Mouse (Mus musculus) thymus, postnatal 0 days (tissue): ENCODE measurements around the gene Tmeff2. TPM values are rescaled to one million over a fixed set of nuclear protein-coding genes. Genes with fewer than 3 reads are reported as not detected.

Experiments
- DNase-seq: peaks from one replicate; pipeline ENCODE4 v3.0.0-alpha.2; 2015; ENCODE audit warnings: low spot score
- polyA plus RNA-seq: library from polyadenylated mRNA; unstranded; fragments of >200 nt; fragmentation: Nextera tagmentation; extraction: Ambion mirVana; gene quantifications from 2 replicates; pipeline ENCODE4 v1.2.1, GENCODE M21; 2015

Gene Tmeff2
- polyA plus RNA-seq, 1 experiment from 2014 or later: 1.3 TPM

DNA sequence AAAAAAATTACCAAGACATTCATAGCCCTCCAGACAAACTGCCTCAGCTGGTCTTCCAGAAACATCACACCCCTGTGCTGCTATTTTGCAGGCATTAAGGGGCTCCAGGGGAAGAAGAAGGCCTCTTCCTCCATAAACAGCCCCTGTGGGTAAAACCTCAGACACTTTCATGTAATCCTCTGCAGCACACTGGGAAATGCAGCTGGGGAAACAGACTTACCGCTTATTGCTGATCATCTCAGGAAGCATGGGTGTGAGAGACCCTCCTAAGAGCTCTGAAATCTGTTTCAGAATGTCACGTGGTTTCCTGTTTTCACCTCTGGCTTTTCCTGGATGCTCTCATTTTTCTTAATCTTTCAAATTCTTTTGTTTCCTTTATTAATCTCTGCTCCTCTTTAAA, 204.3 kb downstream of the Tmeff2 start:
- peak; percentile 81 for DNase-seq

DNA sequence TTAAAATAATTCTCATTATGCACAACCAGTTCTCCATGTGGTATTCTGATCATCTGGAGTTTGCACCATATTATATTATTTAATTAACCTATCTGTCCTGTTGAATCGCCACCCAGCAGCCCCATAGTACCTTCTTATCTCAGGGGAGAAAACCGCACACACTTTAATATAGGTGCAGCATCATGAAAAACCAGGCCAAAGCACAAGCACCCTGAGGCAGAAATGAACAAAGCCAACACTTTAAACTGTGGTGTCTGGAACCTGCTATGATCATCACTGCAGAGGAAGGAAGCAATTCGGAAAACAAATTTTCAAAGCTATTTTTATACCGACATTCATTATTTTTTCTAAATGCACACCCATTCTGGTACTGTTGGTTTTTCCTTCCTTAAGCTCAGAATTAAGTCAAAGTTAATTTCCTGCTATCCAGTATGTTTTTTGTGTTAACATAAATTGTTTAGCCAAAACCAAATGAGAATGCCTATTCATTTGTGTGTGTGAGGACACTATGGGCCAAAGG, 206.0 kb downstream of the Tmeff2 start:
- DNase-seq: no peak

DNA sequence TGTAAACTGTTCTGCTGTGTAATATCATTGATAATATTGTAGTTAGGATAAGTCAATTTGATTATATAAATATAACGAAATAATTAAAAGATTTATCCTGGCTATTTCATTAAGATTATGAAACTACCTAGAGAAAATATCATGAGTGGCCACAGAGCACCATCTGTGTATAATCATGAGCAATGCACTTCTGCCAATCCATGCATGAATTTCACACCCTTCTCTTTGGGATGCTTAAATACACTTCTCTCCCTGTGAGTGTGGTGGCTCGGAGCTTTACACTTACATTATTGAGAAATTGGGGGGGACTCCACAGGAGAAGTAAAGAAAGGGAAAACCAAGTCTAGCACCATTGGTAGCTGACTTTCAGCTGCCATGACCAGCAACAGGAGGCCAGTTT, 206.9 kb downstream of the Tmeff2 start:
- no peak for DNase-seq

DNA sequence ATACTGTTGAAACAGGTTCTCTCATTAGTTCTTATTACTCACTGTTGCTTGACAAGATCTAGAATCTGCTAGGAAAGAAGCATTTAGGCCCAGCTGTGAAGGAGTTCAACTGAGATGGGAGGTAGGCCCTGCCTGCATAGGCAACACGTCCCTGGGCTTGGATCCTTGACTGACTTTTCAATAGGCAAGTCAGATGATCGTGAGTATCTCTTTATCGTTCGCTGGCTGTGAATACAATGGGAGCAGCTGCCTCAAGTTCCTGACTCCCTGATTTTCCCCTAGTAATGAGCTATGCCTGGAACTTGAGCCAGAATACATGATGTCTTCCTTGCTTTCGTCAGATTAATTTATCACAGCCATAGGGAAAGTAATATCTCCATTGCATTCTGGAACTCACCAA, 214.3 kb downstream of the Tmeff2 start:
- DNase-seq: no peak

DNA sequence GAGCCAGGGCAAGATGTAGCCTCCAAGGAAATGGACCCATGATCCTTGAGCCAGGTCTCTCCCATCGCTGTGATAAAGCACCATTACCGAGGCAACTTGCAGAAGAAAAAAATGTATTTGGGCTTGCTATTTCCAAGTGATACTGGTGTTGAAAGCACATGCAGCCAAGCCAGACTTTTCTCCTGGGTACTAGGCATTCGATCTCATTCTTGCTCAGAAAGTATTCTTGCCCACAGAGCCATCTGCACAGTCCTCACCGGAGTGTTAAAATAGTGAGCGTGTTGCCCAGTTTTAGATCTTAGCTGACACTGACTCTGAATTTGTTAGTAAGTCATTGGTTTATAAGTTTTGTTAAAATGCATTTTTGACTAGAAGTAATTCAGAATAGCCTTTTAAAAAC, 215.3 kb downstream of the Tmeff2 start:
- no peak for DNase-seq

DNA sequence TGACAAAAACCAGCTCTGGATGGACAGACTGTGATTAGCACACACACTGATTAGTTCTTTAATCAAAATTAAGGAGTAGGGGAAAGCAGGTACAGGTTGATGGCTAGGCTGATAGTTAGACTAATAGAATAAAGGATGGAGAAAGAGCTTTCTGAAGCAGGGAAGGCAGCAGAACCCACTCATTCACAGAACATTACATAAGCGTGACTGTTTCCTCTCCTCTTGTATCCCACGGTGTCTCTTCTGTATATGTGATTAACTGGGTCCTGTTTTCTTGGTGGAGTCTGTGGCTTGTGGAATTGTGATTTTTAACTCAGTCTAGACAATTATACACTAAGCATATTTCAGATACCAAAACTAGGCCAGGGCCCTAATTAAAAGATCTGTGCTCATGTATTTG, 217.4 kb downstream of the Tmeff2 start:
- no peak for DNase-seq

DNA sequence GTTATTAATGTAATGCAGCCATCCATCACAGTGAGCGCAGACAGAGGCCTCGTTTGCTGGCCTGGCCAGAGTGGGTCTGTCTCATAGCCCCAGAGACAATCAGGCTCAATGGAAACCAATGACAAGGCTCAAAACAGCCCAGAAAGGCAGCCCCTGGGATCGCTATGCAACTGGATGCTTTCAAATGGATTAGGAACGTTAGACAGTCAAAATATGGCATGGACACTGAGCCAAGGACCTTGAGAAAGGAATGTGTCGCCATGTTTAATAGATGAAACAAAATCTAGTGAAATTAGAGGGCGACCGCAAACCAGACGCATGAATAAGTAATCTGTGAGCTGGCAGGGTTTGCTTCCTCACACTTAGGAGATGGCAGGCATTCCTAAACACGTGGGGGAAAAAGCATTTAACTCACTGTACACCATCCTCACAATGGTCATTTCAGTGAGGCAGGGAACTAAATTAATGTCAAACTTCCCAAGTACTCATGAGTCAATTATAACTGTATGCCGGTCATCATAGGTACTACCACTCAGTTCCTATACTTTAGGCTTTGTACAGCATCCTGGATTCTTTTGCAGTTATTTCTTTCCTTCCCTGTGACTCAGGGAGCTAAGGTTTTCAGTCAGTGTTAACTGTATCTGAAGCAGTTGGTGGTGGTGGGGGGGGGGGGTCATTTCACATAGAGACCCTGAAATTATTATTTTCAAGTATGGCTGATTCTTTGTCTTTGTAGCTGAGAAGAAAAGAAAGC, 225.4 kb downstream of the Tmeff2 start:
- no peak for DNase-seq

DNA sequence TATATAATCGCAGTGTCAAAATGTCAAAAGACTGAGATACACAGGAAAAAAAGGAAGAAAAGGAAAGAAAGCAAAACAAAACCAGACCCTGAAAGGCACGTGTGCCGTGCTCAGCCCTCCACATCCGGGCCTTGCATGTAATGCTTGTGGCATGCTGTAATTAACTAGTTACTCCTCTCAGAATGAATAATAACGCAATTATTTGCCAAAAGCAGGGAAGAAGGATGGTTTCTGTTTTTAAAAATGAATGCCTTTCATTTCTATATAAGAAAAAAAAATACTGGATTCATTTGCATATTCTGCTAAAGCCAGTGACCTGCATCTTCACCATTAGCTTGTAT, 225.9 kb downstream of the Tmeff2 start:
- no peak for DNase-seq

DNA sequence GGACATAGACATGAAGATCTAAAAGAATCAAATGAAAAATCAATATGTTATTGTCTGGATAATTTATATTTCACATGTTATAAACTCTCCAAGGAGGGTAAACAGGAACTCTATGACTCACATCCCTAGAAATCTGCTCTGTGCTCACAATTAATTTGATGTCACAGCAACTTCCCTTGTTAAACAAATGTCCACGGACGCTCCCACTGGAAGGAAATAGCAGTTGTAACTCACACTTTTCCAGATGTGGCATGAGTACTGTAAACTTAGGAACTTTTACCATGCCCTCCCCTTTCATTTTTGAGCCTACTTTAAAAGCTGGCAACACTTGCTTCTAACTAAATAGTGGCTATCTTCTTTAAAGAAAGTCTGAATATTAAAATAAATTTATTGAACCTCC, 236.3 kb downstream of the Tmeff2 start:
- DNase-seq: no peak

DNA sequence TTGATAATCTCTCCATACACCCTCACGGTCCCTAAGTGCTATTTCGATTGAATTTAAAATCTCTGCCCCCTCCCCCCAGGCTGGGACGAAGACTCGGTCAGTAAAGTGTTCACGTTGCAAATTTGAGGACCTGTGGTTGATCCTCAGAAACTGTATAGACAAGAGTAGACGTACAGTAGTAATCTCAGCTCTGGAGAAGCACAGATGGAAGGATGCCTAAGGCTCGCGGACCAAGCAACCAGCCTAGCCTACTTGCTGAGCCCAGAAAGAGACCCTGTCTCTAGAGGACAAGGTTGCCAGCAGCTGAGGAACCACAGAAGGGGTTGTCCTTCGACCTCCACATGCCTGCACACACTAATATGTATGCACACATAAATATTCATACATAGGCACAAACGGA, 239.2 kb downstream of the Tmeff2 start:
- no peak for DNase-seq

DNA sequence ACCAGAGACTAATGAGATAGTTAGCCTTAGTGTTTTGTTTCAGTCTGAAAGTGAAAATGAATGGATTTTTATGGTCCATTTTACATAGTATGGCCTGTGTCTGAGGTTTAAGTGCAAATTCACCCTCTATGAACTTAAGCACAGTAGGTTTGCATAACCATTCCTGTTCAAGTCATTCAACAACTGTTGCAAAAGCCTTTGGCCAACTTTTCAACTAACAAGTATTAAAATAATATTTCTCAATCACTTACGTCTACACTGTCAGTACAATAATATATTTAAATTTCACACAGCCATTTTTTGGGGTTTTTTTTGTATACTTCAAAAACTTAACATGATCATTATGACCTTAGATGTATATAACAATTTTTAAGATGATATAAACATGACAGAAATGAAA, 240.9 kb downstream of the Tmeff2 start:
- DNase-seq: no peak

DNA sequence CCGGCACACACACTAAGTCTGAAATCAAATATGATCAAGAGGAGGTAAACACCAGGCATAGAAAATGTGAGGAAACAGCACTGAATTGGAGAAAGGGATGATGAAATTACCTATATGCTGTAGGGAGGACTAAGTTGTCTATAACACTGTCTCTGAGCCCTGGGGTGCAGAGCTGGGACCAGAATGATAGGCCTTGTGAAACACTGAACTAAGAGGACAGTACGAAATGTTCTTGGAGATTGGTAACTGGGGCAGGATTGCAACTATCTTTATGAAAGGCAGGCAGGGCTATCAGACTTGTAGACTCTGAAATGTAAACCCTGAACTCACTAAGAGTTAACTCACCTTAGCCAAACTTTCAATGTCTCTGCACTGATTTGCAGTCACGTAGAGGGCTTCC, 242.3 kb downstream of the Tmeff2 start:
- no peak for DNase-seq

DNA sequence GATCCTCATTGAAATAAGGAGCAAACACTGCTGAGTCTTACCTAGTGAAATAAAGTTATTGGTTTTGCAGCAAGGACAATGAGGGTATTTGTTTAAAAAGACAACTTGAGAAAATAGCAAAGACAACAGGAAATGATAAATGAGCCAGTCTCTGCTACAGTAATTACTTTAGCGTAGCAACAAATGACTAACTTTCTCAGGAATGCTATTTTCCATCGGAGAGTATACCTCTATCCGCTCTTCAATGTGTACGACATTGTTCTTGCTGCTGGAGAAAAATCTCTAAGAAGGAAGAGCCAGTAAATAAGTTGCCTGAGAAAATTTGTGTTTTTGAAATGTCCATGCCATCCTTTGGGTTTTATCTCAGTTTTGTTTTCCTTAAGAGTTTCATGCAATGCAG, 245.2 kb downstream of the Tmeff2 start:
- DNase-seq: no peak

DNA sequence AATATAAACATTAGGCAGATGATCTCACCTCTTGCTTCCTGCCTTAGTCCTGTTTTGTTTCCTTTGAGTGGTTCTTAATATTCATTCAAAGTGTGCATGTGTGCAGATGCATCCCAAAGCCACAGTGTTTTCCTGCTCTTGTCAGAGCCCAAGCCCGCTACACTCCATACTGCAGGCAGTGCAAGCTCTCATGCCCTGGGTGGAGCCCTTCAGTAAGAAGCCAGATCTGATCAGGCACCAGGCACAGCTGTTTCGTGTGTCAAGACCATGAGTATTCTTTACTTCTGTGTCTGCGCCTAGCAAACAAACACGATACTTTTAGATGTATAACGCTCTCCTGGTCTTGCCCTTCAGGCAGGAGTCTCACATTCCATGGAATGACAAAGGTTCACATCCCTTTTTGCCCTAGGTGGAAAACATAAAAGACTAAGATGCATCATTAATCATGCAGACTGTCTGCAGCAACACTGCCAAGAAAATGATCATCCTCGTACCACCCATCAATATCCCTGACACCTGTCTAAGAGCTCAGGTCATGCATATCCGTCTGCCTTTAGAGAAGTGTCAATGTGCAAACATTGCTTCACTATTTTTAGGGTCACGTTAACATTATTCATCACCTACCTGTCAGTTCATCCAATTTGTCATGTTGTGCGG, 248.2 kb downstream of the Tmeff2 start:
- no peak for DNase-seq

DNA sequence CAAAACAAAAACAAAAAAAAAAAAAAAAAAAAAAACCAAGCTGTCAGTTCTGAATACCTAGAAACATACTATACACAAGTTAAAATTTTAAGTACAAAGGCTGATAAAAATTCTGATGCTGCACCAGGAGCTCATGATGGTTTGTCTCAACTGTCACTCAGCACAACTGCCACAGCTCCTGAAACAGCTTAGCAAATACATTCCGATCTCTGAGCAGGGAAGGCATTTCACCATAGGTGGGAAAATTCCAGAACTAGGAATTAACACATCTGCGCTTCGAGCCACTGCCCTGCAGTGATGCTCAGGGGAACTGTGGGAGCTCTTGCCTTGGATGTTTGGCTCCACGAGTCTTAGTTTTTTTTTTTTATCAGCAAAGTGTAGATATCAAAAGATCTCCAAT, 249.0 kb downstream of the Tmeff2 start:
- DNase-seq: no peak

DNA sequence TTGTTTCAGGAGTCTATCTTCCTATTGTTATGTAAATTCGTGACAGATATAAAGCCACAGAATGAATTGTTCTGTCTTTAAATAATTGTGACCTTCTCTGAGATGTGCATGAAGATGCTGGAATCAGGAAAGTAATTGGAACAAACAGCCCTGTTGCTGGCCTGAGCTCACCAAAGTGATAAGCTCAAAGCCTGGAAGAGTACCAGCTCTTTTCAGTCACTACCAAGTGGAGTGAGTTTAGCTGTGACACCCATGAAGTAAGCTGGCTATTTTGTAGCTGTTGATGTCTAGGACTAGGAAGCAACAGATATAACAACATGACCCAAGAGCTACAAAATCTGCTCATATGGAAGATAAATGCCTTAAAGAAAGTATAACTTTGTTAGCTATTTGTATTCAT, 249.4 kb downstream of the Tmeff2 start:
- no peak for DNase-seq

DNA sequence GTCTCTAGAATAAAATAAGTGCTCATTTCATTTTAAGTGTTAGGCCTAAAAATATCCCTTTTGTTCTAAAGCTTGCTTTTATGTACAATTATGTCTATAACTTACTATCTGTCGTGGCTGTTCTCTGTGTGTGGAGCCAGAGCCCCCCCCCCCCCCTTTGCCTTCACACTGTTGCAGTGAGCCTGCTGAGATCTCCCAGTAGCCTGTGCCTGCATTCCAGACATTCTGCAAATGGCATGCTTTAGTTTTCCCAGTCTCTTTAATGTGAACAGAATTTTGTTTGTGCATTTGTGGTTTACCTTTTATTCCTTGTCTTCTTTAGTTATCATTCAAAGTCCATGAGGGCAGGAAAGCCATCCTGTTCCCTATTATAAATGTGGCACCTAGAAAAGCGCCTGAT, 251.6 kb downstream of the Tmeff2 start:
- no peak for DNase-seq

DNA sequence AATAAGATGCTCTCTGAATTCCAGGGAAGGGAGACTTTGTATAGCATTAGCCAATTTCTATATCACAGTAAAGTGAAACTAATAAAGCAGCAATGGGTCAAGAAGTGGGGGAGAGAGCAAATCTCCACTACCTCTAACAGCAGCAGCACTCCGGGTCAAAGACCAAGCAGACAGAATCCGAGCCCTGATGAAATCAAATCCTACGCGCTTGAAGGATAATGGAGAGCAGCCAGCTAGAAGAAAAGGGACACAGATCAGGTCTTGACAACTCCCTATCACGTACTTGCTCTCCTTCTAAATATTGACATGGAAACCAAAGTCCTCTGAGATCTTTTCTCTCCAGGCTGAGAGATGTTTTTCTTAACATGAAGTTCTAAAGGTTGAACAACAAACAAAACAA, 252.4 kb downstream of the Tmeff2 start:
- no peak for DNase-seq

DNA sequence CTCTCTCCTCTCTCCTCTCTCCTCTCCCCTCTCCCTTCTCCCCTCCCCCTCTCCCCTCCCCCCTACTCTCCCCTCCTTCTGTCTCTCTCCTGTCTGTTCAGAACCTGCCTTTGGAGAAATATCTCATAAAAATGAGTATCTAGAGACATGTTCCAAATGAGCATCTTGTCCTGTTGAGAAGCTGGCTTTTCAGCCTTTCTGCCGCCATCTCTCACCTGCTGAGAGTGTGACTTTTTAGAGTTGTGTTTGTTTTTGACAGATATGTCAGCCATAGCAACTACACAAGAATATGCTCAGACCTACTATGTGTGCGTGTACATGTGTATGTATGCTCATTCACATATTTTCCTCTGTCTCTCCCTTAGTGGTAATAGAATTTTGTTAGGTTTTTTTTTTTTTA, 283.8 kb downstream of the Tmeff2 start:
- no peak for DNase-seq

DNA sequence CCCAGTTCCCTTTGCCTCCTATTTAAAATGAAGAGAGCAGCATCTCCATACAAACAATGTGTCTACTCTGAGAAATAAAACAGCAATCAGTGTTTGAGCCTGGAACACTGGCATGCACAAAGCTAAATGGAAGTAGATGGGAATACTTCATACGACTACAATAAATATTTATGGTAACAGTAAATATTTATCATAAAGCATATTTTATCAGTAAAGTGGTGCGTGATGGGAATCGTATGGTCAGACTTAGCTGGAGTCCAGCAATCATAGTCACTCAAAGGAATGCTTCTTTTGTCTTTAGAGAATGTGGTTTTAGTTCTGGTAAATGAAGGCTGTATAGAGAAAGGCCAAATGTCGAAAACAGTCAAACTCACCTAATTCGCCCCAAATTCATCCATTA, 288.6 kb downstream of the Tmeff2 start:
- no peak for DNase-seq

DNA sequence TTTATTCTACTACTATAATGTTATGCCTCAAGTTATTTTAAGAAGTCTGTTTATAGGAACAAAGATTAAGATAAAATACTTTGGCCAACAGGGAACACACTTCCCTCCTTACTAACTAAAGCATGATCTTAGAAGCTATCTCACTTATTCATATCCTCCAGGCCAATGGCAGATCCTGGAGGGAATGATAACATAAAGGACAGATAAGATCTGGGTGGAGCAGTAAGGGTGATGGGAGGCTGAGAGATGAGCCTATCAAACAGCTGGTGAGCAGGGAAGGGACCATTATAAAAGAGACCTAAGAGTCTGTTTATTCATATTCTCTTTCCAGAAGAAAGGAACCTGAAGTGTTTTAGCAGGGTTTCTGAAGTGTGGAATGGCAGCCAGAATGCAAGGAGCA, 290.8 kb downstream of the Tmeff2 start:
- no peak for DNase-seq

DNA sequence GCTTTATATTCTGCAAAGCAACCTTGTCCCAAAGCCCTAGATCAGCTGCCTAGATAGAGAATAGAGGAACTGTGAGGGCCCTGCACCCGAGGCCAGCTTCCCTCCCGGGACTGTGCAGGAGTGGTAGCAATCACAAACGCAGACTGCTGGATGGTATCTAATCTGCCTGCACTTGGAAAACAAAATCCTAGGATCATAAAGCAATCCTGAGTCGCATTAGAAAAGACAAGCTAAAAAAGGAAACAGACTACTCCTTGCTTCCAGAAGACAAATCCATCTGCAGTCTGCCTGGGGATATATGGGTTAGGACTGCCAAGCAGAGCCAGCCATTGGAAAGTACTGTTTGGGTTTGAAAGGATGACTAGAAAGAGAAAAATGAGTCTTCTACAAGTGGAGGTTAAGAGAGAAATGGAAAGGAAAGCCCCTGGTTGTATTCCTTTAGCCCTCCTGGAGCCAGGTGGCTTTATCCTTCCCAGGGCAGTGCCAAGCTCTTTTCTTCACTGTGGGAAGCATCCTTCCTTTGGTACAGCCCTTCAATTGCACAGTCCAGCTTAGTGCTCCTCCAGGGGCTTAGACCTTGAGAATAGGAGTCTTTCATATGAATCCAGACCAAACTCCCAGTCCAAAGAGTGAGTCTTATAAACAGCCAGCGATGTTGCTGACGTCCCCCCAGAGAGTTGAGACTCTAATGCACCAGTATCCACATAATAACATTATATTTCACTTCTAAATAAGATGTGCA, 291.6 kb downstream of the Tmeff2 start:
- DNase-seq: no peak
